Mouse (Mus musculus): ENCODE measurements around the gene Postn. TPM values are rescaled to one million over a fixed set of nuclear protein-coding genes. Genes with fewer than 3 reads are reported as not detected.

Gene Postn
- 813 and 1,062 TPM in 2 replicates for polyA plus RNA-seq (2015; fragmentation: Nextera tagmentation; extraction: Ambion mirVana)

GRCm38 (mm10) chr3:54360897-54361296 is at the start of gene Postn:
Gene Postn, plus strand, starts transcription at chr3:54361109.

Other genes starting within 250 kb of the Postn start
- gene Trpc4, start 205.1 kb upstream of the Postn start, polyA plus RNA-seq (2015; fragmentation: Nextera tagmentation; extraction: Ambion mirVana), result 0.26 and 0.29 TPM in 2 replicates